Mouse (Mus musculus) ES-E14 (cell line): ENCODE results near the gene F930015N05Rik.

Experiments
- CHD2 ChIP-seq: IDR thresholded peaks from 2 replicates; pipeline ENCODE4 v1.6.1; 2014; ENCODE audit warnings: mild to moderate bottlenecking, low read depth, low read length, inconsistent platforms
- HCFC1 ChIP-seq: IDR thresholded peaks from 2 replicates; pipeline ENCODE4 v1.6.1; 2012; ENCODE audit warnings: low read length, inconsistent platforms, borderline replicate concordance; ENCODE audit not compliant: insufficient read depth
- MAFK ChIP-seq: IDR thresholded peaks from 2 replicates; pipeline ENCODE4 v1.6.1; 2014; ENCODE audit warnings: mild to moderate bottlenecking, low read depth, low read length, inconsistent platforms; ENCODE audit not compliant: insufficient read depth

GRCm38 (mm10) chr11:64442701-64443100 is 6.2 kb upstream of the F930015N05Rik start:
- TF ChIP-seq CHD2, result no peak
- TF ChIP-seq MAFK, result no peak
- no peak for TF ChIP-seq HCFC1
